Mouse (Mus musculus) lung, postnatal 25 days (tissue): ENCODE results near the gene Astn2.

Source experiments
- DNase-seq: peaks from one replicate; pipeline ENCODE4 v3.0.0; 2022; ENCODE audit warnings: low spot score

The Astn2 gene

DNA sequence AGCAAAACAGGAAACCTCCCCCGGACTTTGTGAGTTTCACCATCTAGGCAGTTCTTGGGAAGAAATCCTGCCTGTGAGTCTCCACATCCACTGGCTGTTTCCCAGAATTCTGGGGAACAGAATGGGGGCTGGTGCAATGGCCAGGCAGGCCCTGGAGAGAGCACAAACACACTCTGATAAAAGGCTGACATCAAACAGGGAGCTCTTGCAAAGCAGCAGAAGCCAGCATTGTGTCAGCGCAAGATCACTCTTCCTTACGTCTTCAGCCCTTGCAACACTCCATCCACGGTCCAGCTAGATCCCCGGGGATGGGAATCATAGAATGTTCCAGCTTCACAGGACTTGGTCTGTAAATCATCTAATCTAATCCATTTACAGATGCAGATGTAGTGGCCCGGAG lies 855.9 kb downstream of the Astn2 start:
- DNase-seq, result peak; percentile 30

DNA sequence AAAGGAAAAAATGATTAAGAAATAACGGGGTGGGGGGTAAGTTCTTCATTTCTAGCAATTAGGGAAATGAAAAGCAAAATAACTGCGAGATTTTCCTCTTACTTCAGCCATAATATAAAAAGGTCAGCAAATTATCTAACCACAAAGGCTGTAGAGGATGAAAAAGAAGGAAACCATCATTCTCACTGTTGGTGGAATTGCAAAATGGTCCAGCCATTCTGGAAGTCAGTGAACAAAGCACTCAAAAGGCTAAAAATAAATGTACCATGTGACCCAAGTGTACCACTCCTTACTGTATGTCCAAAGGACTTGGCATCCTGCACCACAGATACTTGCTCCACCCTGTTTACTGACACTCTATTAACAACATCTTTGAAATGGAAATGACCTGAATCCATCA lies 858.8 kb downstream of the Astn2 start:
- no peak for DNase-seq

DNA sequence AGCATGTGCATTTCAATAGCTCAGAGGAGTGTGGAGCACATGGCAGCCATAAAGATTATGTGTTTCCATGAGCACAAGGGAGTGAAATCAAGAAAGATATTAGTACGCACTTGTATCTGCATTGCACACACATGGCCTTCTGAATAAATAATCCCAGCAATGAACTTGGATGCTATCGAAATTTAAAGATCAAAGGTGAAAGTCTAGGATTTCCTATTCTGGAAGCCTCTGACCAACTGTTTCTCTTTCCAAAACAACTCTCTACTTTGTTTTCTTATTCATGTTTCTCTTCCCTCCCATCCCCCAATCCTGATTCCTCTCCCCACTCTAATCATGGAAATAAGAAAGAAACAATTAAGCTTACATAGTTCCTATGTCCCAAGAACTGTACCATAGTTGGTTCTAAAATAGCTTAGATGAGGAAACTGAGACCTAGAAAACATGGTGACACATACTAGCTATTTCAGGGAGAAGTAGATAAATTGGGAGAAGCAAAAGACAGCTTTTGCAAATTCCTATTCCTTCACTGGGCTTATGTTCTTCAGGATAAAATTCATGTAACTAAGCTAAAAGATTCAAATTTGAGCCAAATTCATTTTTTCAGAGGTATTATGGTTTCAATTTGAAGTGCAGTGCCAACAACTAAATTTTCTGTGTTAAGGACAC lies 872.2 kb downstream of the Astn2 start:
- no peak for DNase-seq

DNA sequence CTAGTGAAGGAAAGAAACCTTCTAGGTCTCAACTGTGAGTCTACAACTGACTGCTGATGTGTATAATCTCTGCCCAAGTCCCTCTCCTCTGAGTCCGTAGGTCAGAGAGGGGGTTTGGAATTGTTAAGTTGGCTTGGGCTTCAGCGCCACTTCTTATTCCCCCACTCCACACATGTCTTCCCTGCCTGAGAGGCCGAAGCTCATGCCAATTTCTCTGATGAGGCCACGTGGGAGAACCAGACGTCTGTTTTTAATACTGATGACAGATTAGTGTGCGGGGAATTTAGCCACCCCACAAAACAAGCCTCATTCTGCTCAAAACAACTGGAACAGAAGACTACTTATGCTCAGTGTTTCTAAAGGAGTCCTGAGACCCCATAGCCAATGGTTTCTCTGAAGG lies 872.8 kb downstream of the Astn2 start:
- DNase-seq, result no peak

DNA sequence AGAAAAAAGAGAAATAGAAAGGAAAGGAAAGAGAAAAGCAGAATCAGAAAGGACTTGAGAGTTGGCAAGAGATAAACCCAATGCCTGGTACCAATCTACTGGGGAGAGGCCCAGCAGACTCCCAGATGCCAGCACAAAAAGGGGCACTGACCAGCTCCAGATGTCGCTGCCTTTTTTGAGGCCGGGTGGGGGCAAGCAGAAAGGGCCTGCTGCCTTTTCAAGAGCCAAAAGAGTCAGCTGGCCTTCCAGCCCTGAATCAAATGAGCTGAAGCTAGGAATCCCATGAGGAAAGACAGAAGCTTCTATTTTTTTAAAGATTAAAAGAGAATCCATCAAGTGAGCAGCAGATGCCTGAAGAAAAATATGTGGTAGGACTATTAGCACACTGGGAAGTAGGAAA lies 873.5 kb downstream of the Astn2 start:
- no peak for DNase-seq

DNA sequence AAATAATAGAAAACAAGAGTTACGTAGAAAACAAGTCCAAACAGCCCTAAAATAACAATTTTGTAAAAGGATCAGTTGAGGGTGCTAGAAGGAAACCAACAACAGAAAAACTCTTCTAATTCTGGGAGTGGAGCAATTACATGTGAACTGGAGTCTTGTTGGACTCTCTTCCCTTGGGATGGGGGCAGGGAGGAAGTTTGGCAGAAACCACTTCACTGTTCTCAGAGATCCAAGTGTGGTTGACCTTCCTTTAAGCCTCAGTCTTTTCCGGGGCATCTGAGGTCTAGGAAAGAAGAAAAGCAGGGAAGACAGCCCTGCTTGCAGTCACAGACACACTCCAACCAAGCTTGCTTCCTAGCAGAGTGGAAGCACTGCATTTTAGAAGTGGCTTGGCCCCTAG lies 896.3 kb downstream of the Astn2 start:
- DNase-seq, result peak; percentile 26

DNA sequence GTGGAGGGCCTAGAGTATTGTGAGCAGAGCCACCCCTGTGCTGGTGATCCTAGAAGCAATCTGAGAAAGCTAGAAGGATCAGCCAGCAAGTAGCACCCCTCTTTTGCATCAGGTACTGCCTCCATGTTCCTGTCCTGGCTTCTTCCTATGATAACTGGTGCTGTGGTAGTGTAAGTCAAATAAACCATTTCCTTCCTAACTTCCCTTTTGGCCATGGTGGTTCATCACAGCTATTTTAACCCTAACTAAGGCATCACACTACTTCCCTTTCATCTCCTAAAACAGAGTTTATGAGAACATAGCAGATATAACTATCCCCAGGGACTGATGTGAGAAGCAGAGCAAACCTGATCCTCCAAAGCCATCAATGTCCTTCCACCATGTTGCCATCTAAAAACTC lies 897.5 kb downstream of the Astn2 start:
- DNase-seq, result no peak

DNA sequence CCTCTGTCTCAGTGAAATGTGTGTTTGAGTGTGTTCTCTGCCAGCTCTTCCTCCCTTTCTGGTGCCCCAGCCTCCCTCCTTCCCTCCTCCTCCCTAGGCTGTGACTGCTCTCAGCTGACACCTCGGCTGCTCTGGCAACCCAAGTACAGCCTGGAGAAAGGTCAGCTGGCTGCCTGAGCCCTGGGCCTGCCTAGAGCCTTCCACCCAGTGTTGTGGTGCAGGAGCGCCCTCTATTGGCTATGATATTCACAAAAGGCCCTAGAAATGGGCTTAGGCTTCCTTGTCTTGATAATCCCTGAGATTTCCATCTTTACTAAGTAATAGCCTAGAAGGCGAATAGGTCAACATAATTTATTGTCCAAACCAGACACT lies 908.0 kb downstream of the Astn2 start:
- DNase-seq, result peak; percentile 84

DNA sequence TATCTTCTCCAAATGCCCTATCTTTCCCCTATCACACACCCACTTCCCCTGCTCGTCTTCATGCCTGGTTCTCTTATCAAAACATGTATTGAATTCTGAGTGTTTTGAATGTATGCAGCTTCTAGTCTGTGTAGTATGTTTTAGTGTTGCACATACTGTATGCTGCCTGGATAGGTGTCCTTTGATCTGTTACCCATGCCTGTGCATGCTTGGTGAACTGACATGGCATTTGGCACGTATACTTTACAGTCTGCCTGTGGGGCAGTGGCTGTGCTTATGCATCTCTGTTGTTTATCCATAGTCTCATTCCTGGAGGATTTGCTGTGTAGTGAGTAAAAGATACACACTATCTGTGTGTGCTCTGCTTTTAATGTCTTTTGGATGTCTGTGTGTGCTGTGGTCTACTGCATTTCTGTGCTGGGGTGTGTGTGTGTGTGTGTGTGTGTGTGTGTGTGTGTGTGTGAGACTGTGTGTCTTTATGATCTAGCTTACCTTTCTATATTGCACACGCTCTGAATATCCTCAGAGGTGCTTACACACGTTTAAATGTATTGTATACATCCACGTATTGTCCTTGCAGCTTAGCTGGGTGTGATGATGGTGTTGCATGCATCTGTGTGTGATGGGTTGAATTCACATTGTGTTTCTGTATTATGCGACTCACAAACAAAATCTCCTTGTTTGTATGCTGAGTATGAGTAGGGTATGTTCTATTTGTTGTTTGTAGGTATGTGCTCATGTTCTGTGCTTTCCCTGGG lies 908.5 kb downstream of the Astn2 start:
- DNase-seq, result no peak

DNA sequence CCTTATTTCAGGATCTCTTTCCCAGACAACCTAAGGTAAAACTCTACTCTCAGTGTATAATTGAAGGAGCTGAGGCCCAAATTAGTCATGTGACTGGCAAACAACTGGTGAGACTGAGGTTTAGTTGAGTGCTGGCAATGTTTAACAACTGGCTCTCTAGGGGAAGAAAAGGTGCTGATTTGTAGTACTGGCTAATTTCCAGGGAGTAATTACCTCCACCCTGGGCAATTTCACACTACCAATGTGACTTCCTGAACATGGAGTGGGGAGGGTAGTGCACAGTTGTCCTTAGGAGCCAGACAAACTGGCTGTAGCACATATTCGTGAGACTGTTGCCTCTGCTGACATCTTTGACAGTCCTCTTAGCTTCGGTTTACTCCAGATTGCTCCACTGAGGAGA lies 912.9 kb downstream of the Astn2 start:
- no peak for DNase-seq

DNA sequence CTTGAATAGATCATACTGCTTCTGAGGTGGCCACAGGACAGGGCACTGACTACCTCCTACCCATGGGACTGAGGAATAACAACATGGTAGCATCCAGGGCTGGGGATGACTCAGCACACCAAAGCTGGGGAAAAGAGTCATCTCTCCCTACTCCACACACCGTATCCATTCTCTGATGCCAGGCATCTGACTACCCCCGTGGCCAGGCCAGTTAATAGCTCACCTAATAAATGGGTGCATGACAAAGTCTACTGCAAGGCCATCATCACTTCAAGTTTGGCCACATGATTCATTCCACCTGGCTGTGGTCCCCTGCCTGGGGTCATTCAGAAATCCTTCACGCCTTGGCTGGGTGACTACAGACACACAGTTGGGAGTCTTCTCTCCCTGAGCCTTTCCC lies 914.7 kb downstream of the Astn2 start:
- DNase-seq, result no peak

DNA sequence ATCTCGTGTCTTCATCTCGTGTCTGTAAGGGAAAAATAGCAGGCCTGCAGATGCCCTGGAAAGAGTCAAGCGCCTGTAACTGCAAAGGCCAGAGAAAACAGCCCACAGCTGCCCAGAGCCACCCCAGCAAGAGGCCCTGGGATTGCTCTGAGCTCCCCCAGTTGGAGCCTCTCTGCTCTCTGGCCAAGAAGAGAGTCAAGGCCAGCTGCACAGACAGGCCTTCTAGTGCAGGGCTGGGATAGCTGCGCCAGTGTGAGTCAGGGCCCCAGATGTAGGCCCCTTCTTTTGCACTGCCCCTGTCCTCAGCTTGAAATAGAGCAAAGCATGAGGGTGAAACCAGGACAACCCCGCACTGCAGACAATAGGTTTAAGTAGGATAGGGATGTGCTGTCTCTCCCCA lies 922.8 kb downstream of the Astn2 start:
- DNase-seq, result peak; percentile 1

DNA sequence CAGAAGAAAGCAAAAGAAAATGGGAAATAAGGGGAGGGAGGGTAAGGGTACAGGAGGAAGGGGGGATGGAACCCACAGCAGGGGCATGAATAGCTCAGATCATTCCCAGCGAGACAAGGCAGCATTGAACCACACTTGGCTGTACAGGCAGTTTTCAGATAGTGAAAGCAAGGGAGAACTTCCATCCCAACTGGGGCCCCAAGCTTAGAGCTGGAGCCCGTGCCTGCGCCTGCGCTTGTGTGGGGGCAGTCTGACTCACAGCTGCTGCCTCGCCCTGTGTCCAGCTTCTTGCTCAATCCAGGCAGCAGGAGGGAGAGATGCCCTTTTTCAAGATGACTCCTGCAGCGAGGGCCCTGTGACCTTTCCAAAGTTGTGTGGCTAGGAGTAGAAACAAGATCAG lies 927.3 kb downstream of the Astn2 start:
- DNase-seq, result peak; percentile 40

DNA sequence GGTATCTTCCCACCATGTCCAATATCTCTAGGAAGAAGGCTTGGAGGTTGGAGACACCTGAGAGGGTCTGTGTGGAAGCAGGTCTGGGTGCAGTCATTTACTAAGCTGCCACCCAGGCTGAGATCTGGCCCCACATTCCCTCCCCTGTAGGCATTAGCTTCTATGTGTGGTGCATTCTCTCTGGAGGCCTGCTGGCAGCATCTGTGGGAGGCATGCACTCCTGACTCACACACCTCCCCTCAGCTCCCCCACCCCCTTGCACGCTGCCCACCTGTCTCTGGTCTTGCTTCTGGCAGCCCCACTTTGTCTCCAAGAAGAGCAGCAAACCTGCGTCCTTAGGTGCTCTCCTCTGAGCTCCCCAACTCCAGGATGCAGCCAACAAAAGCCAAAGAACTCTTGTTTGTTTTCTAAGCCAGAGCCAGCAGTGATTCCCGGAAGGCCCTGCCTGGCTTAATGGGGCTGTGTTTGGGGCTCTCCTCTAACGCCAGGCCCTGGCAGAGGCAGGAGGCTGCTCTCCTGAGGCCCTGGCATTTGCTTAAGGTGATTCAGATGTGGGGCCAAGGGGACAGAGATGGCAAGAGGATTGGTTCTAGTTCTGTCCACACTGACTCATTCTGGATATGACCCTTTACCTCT lies 928.4 kb downstream of the Astn2 start:
- DNase-seq, result no peak

DNA sequence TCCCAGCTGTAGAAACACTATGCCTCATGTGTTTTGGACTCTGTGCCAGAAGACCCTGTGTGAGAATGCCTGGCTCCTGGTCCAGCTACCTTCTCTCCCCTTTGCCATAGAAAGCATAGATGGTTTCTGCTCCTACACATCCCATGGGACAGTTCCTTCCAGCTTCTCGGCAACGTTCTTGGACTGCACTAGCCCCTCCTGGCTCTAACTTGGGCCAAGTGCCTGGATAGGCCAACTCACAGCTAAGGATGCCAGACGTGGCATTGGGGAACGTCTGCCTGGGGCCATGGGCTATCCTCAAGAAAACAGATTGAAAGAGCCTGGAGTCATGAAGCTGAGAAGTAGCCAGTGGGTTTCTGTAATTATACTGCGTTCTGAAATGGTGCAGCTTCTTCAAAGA lies 931.3 kb downstream of the Astn2 start:
- no peak for DNase-seq

DNA sequence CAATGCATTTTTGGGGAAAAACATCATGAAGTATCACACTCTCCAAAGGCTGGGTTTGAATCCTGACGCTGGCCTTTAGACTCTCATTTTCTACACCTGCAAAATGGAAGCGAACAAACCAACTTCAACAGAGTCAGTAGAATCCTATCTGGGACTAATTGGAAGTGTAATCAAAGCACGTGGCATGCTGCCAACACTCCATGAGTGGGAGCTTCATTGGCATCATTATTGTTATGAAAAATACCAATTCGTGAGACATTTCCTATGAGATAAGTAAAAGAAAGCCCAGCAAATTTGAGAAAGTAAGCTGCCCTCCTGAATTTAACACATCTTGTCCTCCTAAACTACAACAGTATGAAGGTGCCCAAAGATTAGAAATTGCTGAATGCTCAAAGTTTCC lies 955.2 kb downstream of the Astn2 start:
- DNase-seq, result no peak

DNA sequence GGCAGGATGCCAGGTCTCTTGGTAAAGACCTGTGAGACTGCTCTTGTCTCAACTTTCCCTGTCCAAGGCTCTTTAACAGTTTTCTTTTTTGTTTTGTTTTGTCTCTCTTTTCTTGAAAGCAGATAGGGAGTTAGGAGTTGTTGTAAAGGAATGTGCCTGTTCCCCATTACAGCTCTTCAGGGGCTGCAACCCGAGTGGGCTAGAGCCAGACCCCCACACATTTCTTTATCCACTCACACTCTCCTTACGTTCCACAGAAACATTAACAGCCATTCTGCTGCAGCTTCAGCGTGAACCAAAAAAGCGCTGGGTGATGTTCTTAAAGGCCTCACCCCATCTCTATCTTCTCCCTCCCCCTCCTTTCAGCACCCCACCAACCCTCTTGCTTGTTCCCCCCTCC lies 962.7 kb downstream of the Astn2 start:
- no peak for DNase-seq

DNA sequence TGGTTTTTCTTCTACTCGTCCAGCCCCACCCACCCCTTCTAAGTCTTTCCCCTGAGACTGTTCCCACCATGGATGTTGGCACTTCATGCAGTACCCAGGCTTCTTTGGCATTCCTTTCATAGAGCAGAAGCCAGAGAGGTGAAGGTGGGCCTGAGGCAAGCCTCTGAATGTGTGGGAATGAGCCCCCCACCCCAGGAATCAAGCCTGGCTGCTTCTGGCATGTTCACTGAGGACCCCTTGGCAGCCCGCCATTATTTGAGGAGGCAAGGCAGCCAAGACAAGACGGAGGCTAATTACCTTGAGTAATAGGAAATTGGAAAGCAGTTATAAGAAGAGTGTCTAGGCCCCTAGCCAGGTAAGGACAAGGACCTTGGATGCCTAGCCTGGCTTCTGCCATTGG lies 973.6 kb downstream of the Astn2 start:
- DNase-seq, result no peak

DNA sequence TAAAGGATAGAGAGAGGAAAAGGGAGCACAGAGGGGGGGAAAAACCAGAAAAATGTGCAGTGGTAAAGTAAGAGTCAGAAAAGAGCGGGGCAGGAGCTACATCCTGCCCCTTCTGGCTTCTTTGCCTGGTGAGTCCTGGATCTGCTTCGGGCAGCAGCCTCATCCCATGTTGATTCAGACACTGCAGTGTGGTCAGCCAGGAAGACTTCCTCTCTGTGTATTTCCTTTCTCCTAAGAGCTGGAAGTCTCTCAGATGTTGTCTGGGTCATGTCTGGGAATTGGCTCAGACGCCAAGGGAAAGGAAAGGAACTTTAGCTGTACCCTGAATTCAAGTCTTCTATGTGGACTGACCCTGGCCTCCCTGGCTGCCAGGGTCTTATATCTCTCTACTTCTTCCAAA lies 976.9 kb downstream of the Astn2 start:
- no peak for DNase-seq

DNA sequence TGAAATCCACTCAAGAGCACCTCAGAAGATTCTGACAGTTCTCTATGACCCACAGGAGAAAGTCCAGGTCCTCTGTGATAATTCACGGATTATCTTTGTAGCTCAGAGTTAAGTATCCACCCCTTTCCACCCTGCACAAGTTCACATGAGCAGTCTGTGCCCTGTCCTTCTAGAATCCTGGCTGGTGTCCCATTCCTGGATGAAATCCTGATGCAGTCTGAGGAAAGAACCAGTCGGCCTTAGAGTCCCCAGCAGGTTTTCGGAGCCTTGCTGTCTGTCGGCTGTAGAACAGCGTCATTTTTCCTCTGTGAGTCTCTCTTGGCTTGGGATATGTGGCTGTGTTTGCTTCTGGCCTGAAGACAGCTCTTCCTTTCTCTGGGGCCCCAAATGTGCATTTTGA lies 978.0 kb downstream of the Astn2 start:
- DNase-seq, result no peak

DNA sequence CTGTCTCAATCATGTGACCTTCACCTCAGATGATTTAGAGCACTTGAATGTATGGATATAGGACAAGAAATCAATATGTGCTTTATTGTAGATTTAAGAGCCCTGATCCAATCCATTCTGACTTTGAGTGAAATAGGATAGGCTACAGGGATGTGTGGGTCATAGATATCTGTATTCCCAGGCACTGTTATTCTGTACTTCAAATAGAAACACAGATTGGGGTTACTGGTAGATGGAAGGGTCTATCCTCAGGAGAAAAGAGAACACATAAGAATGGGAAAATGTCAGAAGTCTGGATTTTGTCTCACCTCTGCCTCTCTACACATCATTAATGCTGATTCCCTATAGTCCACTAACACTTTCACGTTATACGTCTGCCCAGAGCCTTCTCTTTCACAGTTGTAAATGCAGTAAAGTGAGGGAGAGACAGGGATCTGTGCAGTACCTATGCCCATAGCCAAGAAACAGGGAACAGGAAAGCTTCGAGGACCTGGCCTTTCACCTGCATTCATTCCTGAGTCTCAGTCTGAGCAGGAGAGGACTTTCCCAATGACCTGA lies 981.3 kb downstream of the Astn2 start:
- DNase-seq, result no peak

DNA sequence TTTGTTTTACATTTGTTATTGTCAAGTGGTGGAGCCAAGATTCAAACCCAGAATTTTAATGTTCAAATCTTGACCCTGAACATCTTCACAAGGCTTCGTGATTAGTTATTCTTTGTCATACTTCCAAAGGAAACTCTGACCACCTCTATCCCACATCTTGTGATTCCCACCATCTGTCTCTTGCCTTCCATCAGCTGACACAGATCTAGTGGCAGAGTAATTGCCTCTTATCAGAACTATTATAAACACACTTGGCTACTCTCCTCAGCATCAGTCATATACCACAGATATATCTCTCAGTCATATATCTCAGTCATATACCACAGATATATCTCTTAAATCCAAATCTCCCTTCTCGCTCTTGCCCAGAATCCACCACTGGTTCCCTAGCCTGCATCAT lies 983.1 kb downstream of the Astn2 start:
- DNase-seq, result no peak

DNA sequence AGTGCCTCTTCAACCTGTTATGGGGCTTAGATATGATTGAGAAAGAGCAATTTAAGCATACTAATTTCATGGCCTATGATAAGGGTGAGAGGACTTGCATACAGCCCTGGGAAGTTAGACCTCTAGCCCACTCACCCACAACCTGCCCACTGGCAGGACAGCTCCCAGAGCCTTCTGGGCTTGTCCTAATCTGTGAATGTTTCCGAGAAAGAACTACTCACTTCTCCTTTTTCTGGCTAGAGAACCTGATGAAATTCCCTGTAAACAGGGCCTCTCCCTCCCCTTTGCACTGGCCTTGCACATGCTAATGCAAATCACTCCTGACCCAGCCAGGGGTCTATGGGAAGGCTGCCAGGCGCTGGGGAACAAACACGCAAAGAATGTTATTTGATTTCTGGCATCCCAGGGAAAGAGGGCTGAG lies 983.9 kb downstream of the Astn2 start:
- DNase-seq, result peak; percentile 37
